Mouse (Mus musculus) hindbrain, embryonic 10.5 days (tissue): ENCODE results near the gene Dbp. TPM values are rescaled to one million over a fixed set of nuclear protein-coding genes. Genes with fewer than 3 reads are reported as not detected.

Experiments
- DNase-seq: peaks from one replicate; pipeline ENCODE4 v3.0.0-alpha.2; 2017; ENCODE audit warnings: low spot score
- H3K27ac ChIP-seq: fragments of 300-500 bp; sonication (generic); 2 replicates; pipeline ENCODE4 v1.5.1; 2016; ENCODE audit warnings: mild to moderate bottlenecking, moderate library complexity
- H3K27me3 ChIP-seq: fragments of 300-500 bp; sonication (generic); 2 replicates; pipeline ENCODE4 v1.6.1; 2016; ENCODE audit warnings: mild to moderate bottlenecking; ENCODE audit not compliant: poor library complexity, insufficient read depth, severe bottlenecking
- H3K36me3 ChIP-seq: fragments of 300-500 bp; sonication (generic); 2 replicates; pipeline ENCODE4 v1.6.1; 2016; ENCODE audit warnings: mild to moderate bottlenecking, moderate library complexity
- H3K4me1 ChIP-seq: fragments of 300-500 bp; sonication (generic); replicated peaks from 2 replicates; pipeline ENCODE4 v1.6.1; 2016; ENCODE audit warnings: mild to moderate bottlenecking
- H3K4me3 ChIP-seq: fragments of 300-500 bp; sonication (generic); 2 replicates; pipeline ENCODE4 v1.5.1; 2016; ENCODE audit warnings: mild to moderate bottlenecking, moderate library complexity
- H3K9me3 ChIP-seq: fragments of 300-500 bp; sonication (generic); 2 replicates; pipeline ENCODE4 v1.6.1; 2016; ENCODE audit warnings: mild to moderate bottlenecking, moderate library complexity
- WGBS: fragments of 180-500 bp; shearing (Covaris S2); methylation state at CpG from one replicate; pipeline ENCODE4 v1.1.7; 2016; 5-methylcytosine and 5-hydroxymethylcytosine counted together
- polyA plus RNA-seq: library from polyadenylated mRNA; unstranded; fragments of >200 nt; fragmentation: Nextera tagmentation; extraction: Ambion mirVana; gene quantifications from 2 replicates; pipeline ENCODE4 v1.2.1, GENCODE M21; 2016

Gene Dbp
- polyA plus RNA-seq, 1 experiment from 2014 or later, result 3.4 TPM

DNA sequence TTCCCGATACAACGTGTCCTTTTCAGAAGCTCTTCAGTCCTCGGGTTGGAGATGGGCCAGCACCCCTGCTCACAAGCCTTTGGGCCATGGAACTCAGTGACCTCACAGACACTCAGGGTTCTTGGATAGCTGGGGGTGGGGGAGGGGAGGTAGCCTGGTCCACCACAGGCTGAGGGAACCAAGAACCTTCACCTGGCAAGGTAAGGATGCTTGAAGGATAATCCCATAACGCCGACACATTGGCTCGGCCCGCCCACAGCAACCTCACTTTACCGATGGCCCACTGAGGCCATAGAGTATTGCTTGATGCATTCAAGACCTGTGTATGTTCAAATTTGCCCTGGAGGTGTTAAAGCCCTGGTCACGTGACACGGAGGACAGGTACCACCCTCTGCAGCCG, 20.8 kb downstream of the Dbp start, which contains the start of gene Spaca4:
Spaca4 (minus strand) TSS at position 101 of the 400 bp plus-strand sequence.
- no peak within 1 kb of the TSS for H3K4me3 ChIP-seq
- peaks cover 95% of the 10 kb centered on the region for H3K36me3 ChIP-seq
- H3K4me1 ChIP-seq, result peaks cover 29% of the 10 kb centered on the region
- WGBS, result 93% methylated on average over 11 of the region's 11 CpGs
- no peaks in the 10 kb centered on the region for H3K27me3 ChIP-seq
- no peak within 1 kb of the TSS for H3K27ac ChIP-seq
- DNase-seq, result no peak
- no peaks in the 10 kb centered on the region for H3K9me3 ChIP-seq

DNA sequence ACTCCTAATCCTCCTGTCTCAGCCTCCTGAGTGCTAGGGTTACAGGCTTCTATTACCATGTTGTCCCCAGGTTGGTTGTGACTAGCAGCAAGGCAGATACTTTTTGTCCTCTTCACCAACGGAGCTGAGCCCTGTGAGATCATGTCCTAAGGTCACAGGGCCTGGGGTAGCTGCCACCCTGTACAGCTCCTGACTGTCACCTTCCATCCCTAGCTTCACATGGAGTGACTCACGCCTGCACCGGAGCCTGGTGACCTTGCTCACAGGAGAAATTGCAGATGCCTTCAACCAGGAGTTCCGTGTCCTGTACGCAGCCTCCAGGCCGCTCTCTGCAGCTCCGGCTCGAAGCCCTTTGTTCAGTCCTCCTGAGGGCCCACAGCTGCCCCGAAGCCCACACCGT, 21.5 kb downstream of the Dbp start:
- H3K36me3 ChIP-seq, result peaks cover 88% of the 10 kb centered on the region
- H3K4me3 ChIP-seq, result no peak overlapping the region
- no peaks in the 10 kb centered on the region for H3K27me3 ChIP-seq
- WGBS, result 89% methylated on average over 10 of the region's 10 CpGs
- H3K27ac ChIP-seq, result no peak overlapping the region
- H3K9me3 ChIP-seq, result no peaks in the 10 kb centered on the region
- DNase-seq, result no peak
- H3K4me1 ChIP-seq, result peaks cover 32% of the 10 kb centered on the region

DNA sequence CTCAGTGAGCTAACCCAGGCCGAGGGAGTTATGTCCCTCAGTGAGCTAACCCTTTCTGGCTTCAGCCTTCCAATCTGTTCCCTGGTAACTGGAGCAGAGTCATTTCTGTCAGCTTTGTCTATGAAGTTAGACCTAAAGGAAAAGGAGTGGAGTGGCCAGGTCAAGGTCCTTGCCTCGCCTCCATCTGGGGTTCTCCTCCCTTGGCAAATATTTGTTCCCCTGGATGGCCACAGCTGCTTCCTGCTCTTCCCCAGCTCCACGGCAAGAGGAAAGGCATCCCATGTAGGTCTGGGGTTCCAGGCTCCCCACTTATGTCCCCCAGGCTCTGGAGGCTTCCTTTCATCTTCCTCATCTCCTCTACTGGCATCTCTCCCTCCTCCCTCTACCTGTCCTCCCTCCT, 22.7 kb downstream of the Dbp start:
- Histone ChIP-seq H3K27ac (no peak overlapping the region), H3K36me3 (peaks cover 76% of the 10 kb centered on the region), H3K27me3 (no peaks in the 10 kb centered on the region), H3K4me1 (peaks cover 25% of the 10 kb centered on the region), H3K9me3 (no peaks in the 10 kb centered on the region), H3K4me3 (no peak overlapping the region)
- DNase-seq, result no peak
- WGBS, result 81% methylated on average over 3 of the region's 3 CpGs

DNA sequence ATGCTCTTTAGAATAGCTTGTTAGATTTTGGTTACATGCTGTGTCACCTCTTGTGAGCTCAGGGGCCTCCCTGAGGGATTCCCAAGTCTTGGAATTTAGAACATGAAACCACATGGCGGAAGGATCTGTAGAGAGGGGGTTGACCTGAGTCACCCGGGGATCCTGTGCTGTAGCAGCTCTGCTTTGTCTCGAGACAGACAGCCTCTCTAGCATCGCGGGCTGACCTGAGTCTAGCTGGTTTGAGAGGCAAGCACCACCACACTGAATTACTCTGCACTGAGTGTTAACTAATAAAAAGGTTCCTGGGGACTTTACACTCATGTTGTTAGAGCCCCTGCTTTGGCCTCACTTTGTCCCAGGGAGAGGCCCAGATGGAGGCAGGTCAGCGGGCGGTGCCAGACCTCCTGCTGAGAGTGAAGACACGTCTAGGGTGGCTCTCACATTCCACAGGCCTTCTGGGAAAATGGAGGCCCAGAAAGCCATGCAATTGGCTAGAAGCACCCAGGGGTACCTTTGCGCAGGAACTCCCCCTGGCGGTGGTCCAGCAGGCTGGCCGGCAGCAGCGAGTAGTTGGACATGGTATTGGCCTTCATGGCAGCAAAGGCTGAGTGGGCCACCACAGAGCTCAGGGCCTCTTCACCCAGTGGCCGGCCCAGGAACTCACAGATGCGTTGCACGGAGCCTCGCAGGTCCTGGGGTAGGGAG, 26.0 kb downstream of the Dbp start:
- Histone ChIP-seq H3K4me3 (no peak overlapping the region), H3K27me3 (no peaks in the 10 kb centered on the region), H3K9me3 (no peaks in the 10 kb centered on the region), H3K4me1 (peaks cover 28% of the 10 kb centered on the region), H3K36me3 (peaks cover 44% of the 10 kb centered on the region), H3K27ac (peak overlapping the region; percentile 60)
- DNase-seq, result peak; percentile 75
- 14% methylated on average over 16 of the region's 16 CpGs for WGBS

DNA sequence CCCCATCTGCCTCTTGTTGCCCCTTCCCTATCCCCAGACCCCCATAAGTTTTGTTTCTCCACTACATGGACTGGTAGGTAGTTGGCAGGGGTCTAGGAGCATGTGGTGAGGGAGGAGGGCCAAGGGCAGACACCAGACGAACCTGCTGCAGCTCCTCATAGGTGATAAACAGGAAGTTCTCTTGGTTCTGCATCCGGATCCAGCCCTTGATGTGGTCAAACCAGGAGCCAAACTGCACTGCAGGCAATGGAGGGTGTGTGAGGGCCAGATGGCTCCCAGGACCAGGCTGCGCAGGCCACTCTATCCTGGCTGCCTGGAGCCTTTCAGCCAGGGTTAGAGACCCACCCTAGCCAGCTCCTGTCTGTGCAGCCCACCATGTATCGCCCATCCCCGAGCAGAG, 28.6 kb downstream of the Dbp start:
- Histone ChIP-seq H3K9me3 (no peaks in the 10 kb centered on the region), H3K4me1 (peaks cover 28% of the 10 kb centered on the region), H3K36me3 (peaks cover 18% of the 10 kb centered on the region), H3K27me3 (no peaks in the 10 kb centered on the region), H3K27ac (no peak overlapping the region), H3K4me3 (no peak overlapping the region)
- no peak for DNase-seq
- WGBS, result 83% methylated on average over 5 of the region's 5 CpGs

DNA sequence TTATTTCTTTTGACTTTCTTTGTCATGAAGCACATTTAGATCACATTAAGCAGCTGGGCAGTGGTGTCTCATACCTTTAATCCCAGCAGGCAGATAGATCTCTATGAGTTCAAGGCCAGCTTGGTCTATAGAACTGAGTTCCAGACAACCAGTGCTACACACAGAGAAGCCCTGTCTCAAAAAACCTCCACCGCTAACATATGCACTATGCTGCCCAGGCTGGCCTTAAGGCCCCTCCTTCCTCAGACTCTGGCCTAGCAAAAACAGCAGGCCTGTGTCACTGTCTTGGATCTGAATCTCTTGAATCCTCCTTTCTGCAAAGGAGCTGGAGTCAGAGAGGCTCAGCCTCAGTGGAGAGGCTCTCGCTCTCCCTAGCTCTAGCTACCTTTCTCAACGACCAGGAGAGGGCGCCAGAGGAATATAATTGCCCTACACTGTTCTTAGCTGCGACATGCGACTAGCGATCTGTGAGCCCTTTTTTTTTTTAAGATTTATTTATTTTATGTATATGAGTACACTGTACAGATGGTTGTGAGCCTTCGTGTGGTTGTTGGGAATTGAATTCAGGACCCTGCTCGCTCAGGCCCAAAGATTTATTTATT, 34.4 kb downstream of the Dbp start:
- Histone ChIP-seq H3K36me3 (no peaks in the 10 kb centered on the region), H3K27me3 (peaks cover 14% of the 10 kb centered on the region), H3K4me1 (peaks cover 13% of the 10 kb centered on the region; the same call in 1 of the 2 replicates), H3K4me3 (no peak overlapping the region), H3K27ac (no peak overlapping the region), H3K9me3 (no peaks in the 10 kb centered on the region)
- WGBS, result 9% methylated on average over 9 of the region's 9 CpGs
- peak; percentile 76 for DNase-seq

DNA sequence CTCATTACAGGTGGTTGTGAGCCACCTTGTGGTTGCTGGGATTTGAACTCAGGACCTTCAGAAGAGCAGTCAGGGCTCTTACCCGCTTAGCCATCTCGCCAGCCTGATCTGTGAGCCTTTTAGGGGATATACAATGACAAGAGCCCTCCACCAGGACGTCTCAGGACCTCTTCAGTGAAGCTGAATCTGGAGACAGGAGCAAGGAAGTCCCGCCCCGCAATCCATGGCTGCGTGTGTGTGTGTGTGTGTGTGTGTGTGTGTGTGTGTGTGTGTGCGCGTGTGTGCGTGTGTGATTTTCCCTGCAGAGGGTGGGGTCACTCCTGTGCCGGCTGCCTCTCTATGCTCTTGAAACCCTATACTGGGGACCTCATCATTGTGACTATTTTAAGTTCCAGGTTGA, 34.9 kb downstream of the Dbp start:
- WGBS, result 68% methylated on average over 10 of the region's 10 CpGs

DNA sequence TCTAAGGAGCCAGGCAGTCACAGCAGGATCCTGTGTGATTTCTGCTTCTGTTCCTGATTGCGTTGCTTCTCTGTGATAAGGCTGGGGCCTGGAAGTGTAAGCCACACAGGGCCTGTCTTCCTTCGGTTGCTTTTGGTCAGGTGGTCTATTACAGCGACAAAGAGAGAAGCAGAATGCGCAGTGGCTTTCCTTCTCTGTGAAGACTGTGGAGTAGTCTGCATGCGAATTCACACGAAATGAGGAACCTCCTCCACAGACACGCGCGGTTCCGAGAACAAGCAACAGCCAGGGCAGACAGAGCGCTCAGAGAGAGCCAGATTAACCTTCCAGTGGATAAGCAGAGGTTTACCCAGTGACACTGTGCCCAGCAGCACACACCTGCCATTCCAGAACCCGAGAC, 36.4 kb downstream of the Dbp start:
- no peak for DNase-seq
- H3K4me3 ChIP-seq, result no peak overlapping the region
- H3K27me3 ChIP-seq, result peaks cover 14% of the 10 kb centered on the region
- no peaks in the 10 kb centered on the region for H3K36me3 ChIP-seq
- 82% methylated on average over 12 of the region's 12 CpGs for WGBS
- no peaks in the 10 kb centered on the region for H3K9me3 ChIP-seq
- H3K4me1 ChIP-seq, result peaks cover 13% of the 10 kb centered on the region; the same call in 1 of the 2 replicates
- no peak overlapping the region for H3K27ac ChIP-seq

More for the DNA sequence above, 34.9 kb downstream of the Dbp start:
- Histone ChIP-seq H3K9me3 (no peaks in the 10 kb centered on the region), H3K4me3 (no peak overlapping the region), H3K36me3 (no peaks in the 10 kb centered on the region), H3K27me3 (peaks cover 14% of the 10 kb centered on the region), H3K4me1 (peaks cover 13% of the 10 kb centered on the region; the same call in 1 of the 2 replicates), H3K27ac (no peak overlapping the region)
- DNase-seq, result no peak

DNA sequence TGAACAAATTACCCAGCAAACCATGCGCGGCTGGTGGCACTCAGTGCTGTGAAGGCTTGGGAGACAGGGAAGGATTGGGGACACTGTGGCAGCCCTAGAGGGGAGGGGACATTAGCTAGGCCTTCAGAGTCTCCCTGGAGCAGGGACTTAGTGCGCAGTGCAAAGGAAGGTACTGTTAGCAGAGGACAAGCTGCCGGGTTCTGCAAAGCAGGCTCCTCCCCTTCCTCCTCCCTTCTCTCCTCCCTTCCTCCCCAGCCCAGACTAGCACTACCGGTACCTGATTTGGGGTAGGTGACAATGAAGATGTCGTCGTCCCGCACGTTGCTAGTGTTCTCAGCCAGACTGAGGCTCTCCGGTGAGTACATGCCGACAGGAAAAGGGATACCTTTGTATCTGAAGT, 36.9 kb downstream of the Dbp start:
- Histone ChIP-seq H3K4me3 (peak overlapping the region; percentile 14), H3K27ac (no peak overlapping the region), H3K4me1 (peaks cover 13% of the 10 kb centered on the region; the same call in 1 of the 2 replicates), H3K27me3 (peaks cover 14% of the 10 kb centered on the region), H3K36me3 (no peaks in the 10 kb centered on the region), H3K9me3 (0 out of 2 replicates have a peak, but pooled peaks cover 3% of the 10 kb centered on the region)
- DNase-seq, result no peak
- WGBS, result 37% methylated on average over 11 of the region's 11 CpGs

DNA sequence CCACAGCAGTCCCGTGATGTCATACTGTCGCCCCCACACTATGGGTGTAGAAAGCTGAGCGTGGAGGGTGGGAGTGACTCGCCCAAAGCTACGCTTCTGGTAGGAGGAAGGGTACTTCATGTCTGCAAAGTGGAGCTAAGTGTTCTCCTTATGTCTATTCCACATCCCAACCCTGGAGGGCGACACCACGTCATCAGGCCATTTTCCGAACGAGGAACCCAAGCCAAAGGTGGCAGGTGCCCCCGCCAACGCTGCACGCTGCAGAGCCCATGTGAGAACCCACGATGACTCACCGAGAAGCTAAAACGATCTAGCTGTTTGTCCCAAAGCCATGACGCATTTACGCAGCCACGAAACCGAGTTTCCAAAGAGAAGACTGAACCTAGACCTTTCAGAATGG, 37.5 kb downstream of the Dbp start:
- 37% methylated on average over 19 of the region's 19 CpGs for WGBS
- Histone ChIP-seq H3K27me3 (peaks cover 14% of the 10 kb centered on the region), H3K4me1 (peaks cover 13% of the 10 kb centered on the region; the same call in 1 of the 2 replicates), H3K36me3 (no peaks in the 10 kb centered on the region), H3K27ac (no peak overlapping the region), H3K9me3 (0 out of 2 replicates have a peak, but pooled peaks cover 6% of the 10 kb centered on the region), H3K4me3 (peak overlapping the region; percentile 14; the same call in 1 of the 2 replicates)
- DNase-seq, result no peak

DNA sequence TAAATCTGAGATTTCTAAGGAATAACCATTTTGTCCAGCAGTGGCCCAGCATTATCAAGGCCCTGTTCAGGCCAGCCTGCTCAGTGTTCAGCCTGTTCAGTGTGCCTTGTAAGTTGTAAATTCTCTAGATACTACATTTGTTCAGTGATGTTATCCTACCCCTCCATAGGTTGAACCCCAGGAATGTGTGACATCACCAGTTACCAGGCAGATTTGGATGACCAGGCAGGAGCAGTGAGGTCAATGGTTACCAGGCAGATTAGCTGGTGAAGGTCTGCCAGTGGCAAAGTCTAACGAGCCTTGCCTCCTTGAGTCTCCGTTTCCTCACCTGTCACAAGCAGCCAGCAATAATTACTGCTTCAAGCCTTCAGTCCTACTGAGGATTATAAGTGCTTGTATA, 39.5 kb downstream of the Dbp start:
- DNase-seq, result peak; percentile 62
- 48% methylated on average over 2 of the region's 2 CpGs for WGBS
- Histone ChIP-seq H3K4me3 (no peak overlapping the region), H3K4me1 (peaks cover 18% of the 10 kb centered on the region), H3K27me3 (peaks cover 14% of the 10 kb centered on the region), H3K27ac (no peak overlapping the region), H3K36me3 (no peaks in the 10 kb centered on the region), H3K9me3 (0 out of 2 replicates have a peak, but pooled peaks cover 6% of the 10 kb centered on the region)

DNA sequence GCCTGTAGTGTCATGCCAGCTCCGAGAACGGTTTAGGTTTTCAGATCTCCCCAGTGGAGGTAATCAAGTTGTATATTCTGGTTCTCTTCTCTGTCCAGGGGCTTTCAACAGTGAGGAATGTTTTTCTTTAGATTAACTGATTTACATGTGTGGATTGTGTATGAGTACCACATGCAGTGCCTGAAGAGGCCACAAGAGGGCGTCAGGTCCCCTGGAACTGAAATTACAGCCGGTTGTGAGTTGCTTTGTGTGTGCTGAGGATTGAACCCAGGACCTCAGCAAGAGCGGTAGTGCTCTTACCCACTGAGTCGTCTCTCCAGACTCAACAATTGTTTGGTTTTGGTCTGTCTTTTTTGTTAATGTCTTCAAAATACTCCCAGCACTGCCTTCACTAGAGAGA, 41.6 kb downstream of the Dbp start:
- Histone ChIP-seq H3K27me3 (peaks cover 8% of the 10 kb centered on the region), H3K4me3 (no peak overlapping the region), H3K4me1 (peaks cover 18% of the 10 kb centered on the region), H3K27ac (no peak overlapping the region), H3K36me3 (no peaks in the 10 kb centered on the region), H3K9me3 (0 out of 2 replicates have a peak, but pooled peaks cover 6% of the 10 kb centered on the region)
- 65% methylated on average over 6 of the region's 6 CpGs for WGBS
- no peak for DNase-seq

DNA sequence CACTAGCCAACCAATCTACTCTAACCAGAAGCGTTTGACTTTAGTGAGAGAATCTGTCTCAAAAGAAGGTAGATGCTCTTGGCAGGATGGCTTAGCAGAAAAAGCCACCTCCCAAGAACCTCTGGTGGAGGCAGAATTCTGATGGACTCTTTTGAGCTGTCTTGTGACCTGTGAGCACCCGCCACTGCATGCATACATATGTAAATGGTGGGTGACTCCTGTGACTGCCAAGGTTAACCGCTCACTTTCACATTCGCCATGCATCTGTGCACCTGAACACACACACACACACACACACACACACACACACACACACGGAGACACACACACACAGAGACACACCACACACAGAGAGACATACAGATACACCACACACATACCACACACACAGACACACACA, 42.6 kb downstream of the Dbp start:
- no peak overlapping the region for H3K4me3 ChIP-seq
- no peaks in the 10 kb centered on the region for H3K27me3 ChIP-seq
- no peaks in the 10 kb centered on the region for H3K36me3 ChIP-seq
- 89% methylated on average over 5 of the region's 5 CpGs for WGBS
- DNase-seq, result no peak
- H3K4me1 ChIP-seq, result peaks cover 8% of the 10 kb centered on the region
- no peak overlapping the region for H3K27ac ChIP-seq
- 0 out of 2 replicates have a peak, but pooled peaks cover 6% of the 10 kb centered on the region for H3K9me3 ChIP-seq
